Comparison of ENCODE assay signal across 8 mouse cellular contexts in genomic region chr11:78163045-78163444, GRCm38 (mm10). TPM values are rescaled to one million over a fixed set of nuclear protein-coding genes. Genes with fewer than 3 reads are reported as not detected.
DNase-seq lines count a peak whose midpoint lies in the region; ATAC-seq and TF ChIP-seq lines count a peak whose summit lies in the region.

No protein-coding gene starts in this region.

- intact Hi-C loops in gastrocnemius, adult 2 months (cut with DNase I): no loop called here

- no peak for TF ChIP-seq CTCF in gastrocnemius, adult 2 months (IDR thresholded peaks at IDR 0.05)
- TF ChIP-seq CTCF in thymus, adult 2 months (IDR thresholded peaks at IDR 0.05; ENCODE audit: borderline replicate concordance, control insufficient read depth, extremely low read depth, insufficient read depth, low read length, poor library complexity): no peak

- WGBS in thymus, adult 2 months: 65% methylated on average over 2 of the region's 2 CpGs
- 90% methylated on average over 2 of the region's 2 CpGs for WGBS in liver, embryonic 11.5 days
- WGBS in stomach, embryonic 16.5 days: 67% methylated on average over 2 of the region's 2 CpGs

- peak overlapping the region; percentile 99 for H3K9ac ChIP-seq in liver, embryonic 11.5 days (ENCODE audit: low read depth, low read length)
- H3K9ac ChIP-seq in stomach, embryonic 16.5 days (ENCODE audit: low read length): peak overlapping the region; percentile 98

- H3K4me2 ChIP-seq in liver, embryonic 11.5 days: peak overlapping the region; percentile 97
- H3K4me2 ChIP-seq in stomach, embryonic 16.5 days (ENCODE audit: low read depth, low read length): peak overlapping the region; percentile 94

- H3K4me3 ChIP-seq in gastrocnemius, adult 2 months: no peak overlapping the region
- H3K4me3 ChIP-seq in thymus, adult 2 months (ENCODE audit: control insufficient read depth, insufficient read depth, low read length): peak overlapping the region; percentile 87
- H3K4me3 ChIP-seq in liver, embryonic 11.5 days (ENCODE audit: low read depth, low read length): peak overlapping the region; percentile 98
- peak overlapping the region; percentile 100 for H3K4me3 ChIP-seq in stomach, embryonic 16.5 days (replicated peaks; ENCODE audit: low read length)

- peaks cover 28% of the 10 kb centered on the region for H3K36me3 ChIP-seq in thymus, adult 2 months (ENCODE audit: control insufficient read depth, insufficient read depth, low read length)
- H3K36me3 ChIP-seq in liver, embryonic 11.5 days (ENCODE audit: control insufficient read depth, insufficient read depth, low read length): peaks cover 33% of the 10 kb centered on the region
- peaks cover 17% of the 10 kb centered on the region for H3K36me3 ChIP-seq in stomach, embryonic 16.5 days (ENCODE audit: control insufficient read depth, insufficient read depth, low read length)

- H3K4me1 ChIP-seq in thymus, adult 2 months (replicated peaks; ENCODE audit: control insufficient read depth, insufficient read depth, low read length): peaks cover 30% of the 10 kb centered on the region
- H3K4me1 ChIP-seq in liver, embryonic 11.5 days (replicated peaks; ENCODE audit: control insufficient read depth, insufficient read depth, low read length): peaks cover 42% of the 10 kb centered on the region
- H3K4me1 ChIP-seq in stomach, embryonic 16.5 days (ENCODE audit: control insufficient read depth, insufficient read depth, low read length): peaks cover 30% of the 10 kb centered on the region

- H3K27me3 ChIP-seq in thymus, adult 2 months (ENCODE audit: control insufficient read depth, insufficient read depth, low read length): no peaks in the 10 kb centered on the region
- H3K27me3 ChIP-seq in liver, embryonic 11.5 days (replicated peaks; ENCODE audit: control insufficient read depth, insufficient read depth, low read length): no peaks in the 10 kb centered on the region
- H3K27me3 ChIP-seq in stomach, embryonic 16.5 days (ENCODE audit: control insufficient read depth, insufficient read depth, low read length): no peaks in the 10 kb centered on the region

- no peaks in the 10 kb centered on the region for H3K9me3 ChIP-seq in liver, embryonic 11.5 days (ENCODE audit: control insufficient read depth, low read length)
- H3K9me3 ChIP-seq in stomach, embryonic 16.5 days (replicated peaks; ENCODE audit: control insufficient read depth, low read length): no peaks in the 10 kb centered on the region

- no peak for DNase-seq in gastrocnemius, adult 2 months
- DNase-seq in gastrocnemius, postnatal 4 days (ENCODE audit: low spot score in 2 of 2): no peak
- DNase-seq in thymus, adult 2 months: no peak
- no peak for DNase-seq in thymus, postnatal 4 days
- no peak for DNase-seq in liver, embryonic 11.5 days (ENCODE audit: low spot score)
- no peak for DNase-seq in T-cell, adult 2 months (ENCODE audit: low spot score)
- DNase-seq in adrenal gland, adult 2 months: no peak

- TF ChIP-seq POLR2A in thymus, adult 2 months (IDR thresholded peaks at IDR 0.05; ENCODE audit: control insufficient read depth, extremely low read depth, insufficient read depth, low read length, poor library complexity): no peak

- no peak for ATAC-seq in liver, embryonic 11.5 days (replicated peaks; ENCODE audit: low FRiP score)
- ATAC-seq in stomach, embryonic 16.5 days (ENCODE audit: insufficient read depth, low FRiP score): no peak

- peak overlapping the region; percentile 87; the same call in 1 of the 2 replicates for H3K27ac ChIP-seq in gastrocnemius, adult 2 months
- H3K27ac ChIP-seq in thymus, adult 2 months (ENCODE audit: control insufficient read depth, insufficient read depth, low read length): peak overlapping the region; percentile 77
- peak overlapping the region; percentile 92 for H3K27ac ChIP-seq in liver, embryonic 11.5 days (ENCODE audit: low read depth, low read length)
- H3K27ac ChIP-seq in stomach, embryonic 16.5 days (ENCODE audit: low read length): peak overlapping the region; percentile 99

RNA-seq across cellular contexts. Expression of gene Traf4, which starts 2.3 kb away (rescaled TPM):
- 1 to 10 TPM; 2.1 to 2.8 TPM for total RNA-seq in gastrocnemius, adult 2 months (2021)
- 10 to 100 TPM; 36.5 to 41.4 TPM for total RNA-seq in gastrocnemius, postnatal 4 days (2021)
- polyA plus RNA-seq in thymus, adult 2 months (2012; rRNA removed): 275 TPM in 2 replicates
- polyA plus RNA-seq in liver, embryonic 11.5 days (2014; fragmentation: Nextera tagmentation; extraction: Ambion mirVana): 53.8 and 57.6 TPM in 2 replicates
- 50.9 and 55.1 TPM in 2 replicates for polyA plus RNA-seq in stomach, embryonic 16.5 days (2015; fragmentation: Nextera tagmentation; extraction: Ambion mirVana)
- total RNA-seq in adrenal gland, adult 2 months (2021): 10 to 100 TPM; 29.8 to 31.2 TPM
- polyA plus RNA-seq in adrenal gland, adult 2 months (2012; rRNA removed): 128 and 131 TPM in 2 replicates

RNA-seq across cellular contexts. Expression of gene Nek8, which starts 13.4 kb away (rescaled TPM):
- total RNA-seq in gastrocnemius, adult 2 months (2021): under 1 TPM; 0.36 to 0.75 TPM
- 1 to 10 TPM; 6.6 to 7.5 TPM for total RNA-seq in gastrocnemius, postnatal 4 days (2021)
- polyA plus RNA-seq in thymus, adult 2 months (2012; rRNA removed): 27.0 and 27.4 TPM in 2 replicates
- 13.1 and 14.3 TPM in 2 replicates for polyA plus RNA-seq in liver, embryonic 11.5 days (2014; fragmentation: Nextera tagmentation; extraction: Ambion mirVana)
- polyA plus RNA-seq in stomach, embryonic 16.5 days (2015; fragmentation: Nextera tagmentation; extraction: Ambion mirVana): 16.7 and 19.0 TPM in 2 replicates
- 10 to 100 TPM in 1 of 2 experiments, 1 to 10 TPM in 1; 6.5 to 12.1 TPM for total RNA-seq in adrenal gland, adult 2 months (2021)
- polyA plus RNA-seq in adrenal gland, adult 2 months (2012; rRNA removed): 26.7 and 30.5 TPM in 2 replicates

RNA-seq across cellular contexts. Expression of gene Tlcd1, which starts 13.5 kb away (rescaled TPM):
- total RNA-seq in gastrocnemius, adult 2 months (2021): 1 to 10 TPM; 1.3 to 1.7 TPM
- 10 to 100 TPM; 12.6 to 16.0 TPM for total RNA-seq in gastrocnemius, postnatal 4 days (2021)
- polyA plus RNA-seq in thymus, adult 2 months (2012; rRNA removed): 30.0 and 33.1 TPM in 2 replicates
- 52.5 and 57.5 TPM in 2 replicates for polyA plus RNA-seq in liver, embryonic 11.5 days (2014; fragmentation: Nextera tagmentation; extraction: Ambion mirVana)
- 32.5 and 32.8 TPM in 2 replicates for polyA plus RNA-seq in stomach, embryonic 16.5 days (2015; fragmentation: Nextera tagmentation; extraction: Ambion mirVana)
- 10 to 100 TPM; 40.4 to 61.5 TPM for total RNA-seq in adrenal gland, adult 2 months (2021)
- 319 and 423 TPM in 2 replicates for polyA plus RNA-seq in adrenal gland, adult 2 months (2012; rRNA removed)

RNA-seq across cellular contexts. Expression of gene Rpl23a, which starts 20.3 kb away (rescaled TPM):
- 100 to 1,000 TPM; 760 to 970 TPM for total RNA-seq in gastrocnemius, adult 2 months (2021)
- 1,000 to 10,000 TPM; 1,488 to 1,617 TPM for total RNA-seq in gastrocnemius, postnatal 4 days (2021)
- polyA plus RNA-seq in thymus, adult 2 months (2012; rRNA removed): 193 and 312 TPM in 2 replicates
- 1,588 and 1,766 TPM in 2 replicates for polyA plus RNA-seq in liver, embryonic 11.5 days (2014; fragmentation: Nextera tagmentation; extraction: Ambion mirVana)
- 1,025 and 1,263 TPM in 2 replicates for polyA plus RNA-seq in stomach, embryonic 16.5 days (2015; fragmentation: Nextera tagmentation; extraction: Ambion mirVana)
- total RNA-seq in adrenal gland, adult 2 months (2021): 1,000 to 10,000 TPM; 1,792 to 2,242 TPM
- 21.4 and 29.1 TPM in 2 replicates for polyA plus RNA-seq in adrenal gland, adult 2 months (2012; rRNA removed)

RNA-seq across cellular contexts. Expression of gene Rab34, which starts 25.2 kb away (rescaled TPM):
- 1 to 10 TPM; 3.3 to 4.6 TPM for total RNA-seq in gastrocnemius, adult 2 months (2021)
- 10 to 100 TPM; 43.9 to 45.7 TPM for total RNA-seq in gastrocnemius, postnatal 4 days (2021)
- 15.4 and 18.5 TPM in 2 replicates for polyA plus RNA-seq in thymus, adult 2 months (2012; rRNA removed)
- polyA plus RNA-seq in liver, embryonic 11.5 days (2014; fragmentation: Nextera tagmentation; extraction: Ambion mirVana): 42.6 and 45.3 TPM in 2 replicates
- 88.3 and 90.9 TPM in 2 replicates for polyA plus RNA-seq in stomach, embryonic 16.5 days (2015; fragmentation: Nextera tagmentation; extraction: Ambion mirVana)
- total RNA-seq in adrenal gland, adult 2 months (2021): 10 to 100 TPM; 64.7 to 99.1 TPM
- polyA plus RNA-seq in adrenal gland, adult 2 months (2012; rRNA removed): 240 and 334 TPM in 2 replicates
